Mouse (Mus musculus) monocyte, adult 2 months (primary cell): Measurements from ENCODE around the gene Cdk7.
"Not testable (repeated sequence)": the region's sequence is repeated elsewhere in the genome, so short reads cannot be mapped to it uniquely, and the experiment has no call there.

Experiments
- DNase-seq, 2 experiments: peaks; one replicate each; pipeline ENCODE4 v3.0.0; 2022; ENCODE audit warnings: low spot score in 2 of 2, low read depth in 1 of 2

Gene Cdk7

DNA sequence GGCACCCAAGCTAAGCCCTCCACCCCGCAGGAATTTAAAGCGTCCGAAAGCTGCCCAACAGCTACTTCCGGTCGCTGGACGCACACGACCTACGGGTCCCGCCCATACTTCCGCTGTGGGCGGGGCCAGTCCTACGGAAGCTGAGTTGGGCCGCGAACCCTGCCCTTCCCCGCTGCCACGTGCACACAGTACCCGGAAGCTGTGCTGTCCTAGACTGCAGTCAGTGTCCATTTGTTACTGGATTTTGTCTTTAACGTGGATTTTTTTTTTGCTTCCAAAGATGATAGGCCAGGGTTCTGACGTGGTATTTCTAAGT lies at the start of gene Cdk7:
Gene Cdk7 (minus strand): TSS at position 79 of the 316 bp plus-strand sequence.
- peak; percentile 65 to 83 for DNase-seq

DNA sequence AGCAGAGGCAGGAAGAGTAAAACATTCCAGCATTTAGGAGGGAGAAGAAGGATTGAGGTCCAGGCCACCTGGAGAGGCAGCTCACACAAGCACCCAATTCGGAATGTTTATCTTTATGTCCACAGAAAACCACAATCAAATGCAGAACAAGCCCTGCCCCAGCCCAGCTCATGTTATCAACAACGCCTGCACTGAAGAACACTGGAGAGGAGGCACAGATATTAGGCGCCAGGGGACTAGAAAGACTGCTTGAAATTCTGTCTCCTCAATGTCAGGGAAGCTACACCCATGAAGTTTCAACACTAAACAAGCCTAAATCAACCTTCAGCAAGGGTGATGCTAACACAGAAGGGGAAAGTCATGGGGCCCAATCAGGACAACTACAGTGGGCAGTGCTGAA lies 46.8 kb upstream of the Cdk7 start:
- no peak for DNase-seq

- DNase-seq, result no peak
Measured at GRCm38 (mm10) chr13:100776710-100777109, 46.0 kb upstream of the Cdk7 start.

DNA sequence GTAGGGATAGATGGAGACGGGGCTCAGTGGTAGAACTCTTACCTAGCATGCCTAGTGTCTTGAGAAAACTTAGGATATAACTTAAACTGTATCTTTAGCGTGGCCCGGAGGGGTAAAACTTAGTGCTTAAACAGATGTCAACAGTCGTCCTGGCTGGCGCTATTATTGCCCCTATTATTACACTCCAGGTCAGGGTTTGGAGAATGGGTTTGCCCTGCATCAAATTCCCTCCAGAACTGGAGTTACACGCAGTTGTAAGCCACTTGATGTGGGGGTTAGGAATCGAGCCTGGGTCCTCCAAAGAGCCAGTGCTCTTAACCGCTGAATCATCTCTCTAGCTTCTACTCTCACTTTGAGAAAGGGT lies 45.3 kb upstream of the Cdk7 start:
- no peak for DNase-seq

DNA sequence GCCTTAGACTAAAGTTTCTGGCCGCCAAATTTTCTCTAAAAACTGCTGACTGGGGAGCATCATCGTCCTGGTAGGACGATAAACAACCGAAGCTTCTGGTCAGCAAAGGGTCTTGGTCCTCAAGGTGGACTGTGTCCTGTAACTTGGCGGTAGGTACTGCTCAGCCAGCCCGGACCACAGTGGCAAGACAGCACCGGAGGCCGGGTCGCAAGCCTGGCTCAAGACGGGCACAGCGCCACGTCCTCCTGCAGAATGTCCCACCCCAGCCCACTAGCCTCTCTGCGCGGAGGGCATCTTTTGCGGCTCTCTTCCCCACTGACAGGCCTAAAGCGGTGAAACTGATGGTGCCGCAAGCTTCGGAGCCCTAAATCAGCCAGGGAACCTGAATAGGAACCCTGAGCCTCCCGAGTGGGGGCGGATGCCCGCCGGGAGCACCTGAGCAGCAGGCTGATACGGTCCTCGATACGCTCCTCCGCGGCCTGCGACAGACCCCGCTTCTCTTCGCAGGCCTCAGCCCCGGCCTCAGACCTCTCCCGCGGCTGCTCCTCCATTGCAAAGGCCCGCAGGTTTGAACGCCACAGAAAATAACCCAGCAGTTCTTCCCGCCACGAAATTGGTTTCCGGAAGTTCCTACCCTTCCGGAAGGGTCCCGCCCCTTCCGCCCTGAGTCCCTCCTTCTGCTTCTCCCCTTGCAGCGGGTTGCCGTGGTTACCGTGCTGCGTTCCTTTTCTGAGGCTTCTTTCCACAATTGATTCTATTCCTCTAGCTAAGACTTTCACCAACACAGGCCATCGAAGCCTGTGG lies 44.7 kb upstream of the Cdk7 start, which contains the start of gene Cenph:
Gene Cenph (minus strand): TSS at position 648 of the 804 bp plus-strand sequence.
- peak; percentile 60 to 71 for DNase-seq

DNA sequence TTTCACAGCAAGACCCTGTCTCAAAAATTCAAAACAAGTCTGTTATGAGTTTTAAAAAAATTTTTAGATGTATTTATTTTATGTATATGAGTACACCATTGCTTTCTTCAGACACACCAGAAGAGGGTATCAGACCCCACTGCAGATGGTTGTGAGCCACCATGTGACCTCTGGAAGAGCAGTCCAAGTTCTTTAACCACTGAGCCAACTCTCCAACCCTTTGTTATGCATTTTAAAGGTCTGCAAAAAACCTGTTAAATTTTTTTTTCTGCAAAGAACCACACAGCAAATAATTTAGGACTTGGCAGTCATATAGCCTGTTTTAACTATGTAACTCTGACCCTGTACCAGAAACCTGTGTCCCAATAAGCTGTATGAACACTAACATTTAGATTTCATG lies 44.0 kb upstream of the Cdk7 start:
- DNase-seq, result no peak

DNA sequence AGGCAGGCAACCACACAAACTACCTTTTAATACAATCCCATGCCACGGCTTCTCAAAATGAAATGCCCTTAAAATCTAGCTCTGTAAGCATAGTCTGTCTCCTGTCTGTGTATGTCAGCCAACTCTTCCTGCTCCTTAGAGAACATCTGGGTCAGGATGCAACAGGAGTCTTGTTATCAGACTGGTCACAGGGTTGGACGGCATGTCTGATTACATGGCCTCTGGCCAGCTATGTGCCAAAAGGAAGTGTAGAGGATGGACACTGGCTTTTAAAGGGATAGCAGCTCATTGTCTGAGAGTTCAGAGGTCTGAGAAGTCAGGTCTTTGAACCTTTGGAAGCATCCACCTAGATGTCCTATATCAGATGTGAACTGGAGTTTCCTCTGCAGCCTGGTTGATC lies 24.6 kb upstream of the Cdk7 start:
- no peak for DNase-seq

DNA sequence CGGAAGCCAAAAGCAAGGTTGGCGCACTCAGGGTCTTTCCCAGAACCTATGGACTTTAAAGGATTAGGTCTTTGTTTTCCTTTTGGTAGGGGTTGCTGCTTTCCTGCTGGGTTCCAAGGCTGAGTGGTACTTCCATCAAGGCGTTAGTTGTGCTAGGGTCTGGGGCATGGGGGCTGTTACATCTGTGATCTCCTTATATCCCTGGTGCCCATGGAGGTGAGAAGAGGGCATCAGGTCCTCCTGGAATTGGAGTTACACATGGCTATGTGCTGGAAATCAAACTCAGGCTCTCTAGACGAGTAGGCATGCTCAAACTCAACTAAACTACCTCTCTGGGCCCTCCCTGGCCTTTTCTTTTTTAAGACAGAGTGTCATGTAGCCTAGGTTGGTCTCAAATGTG lies 23.4 kb upstream of the Cdk7 start:
- no peak for DNase-seq

DNA sequence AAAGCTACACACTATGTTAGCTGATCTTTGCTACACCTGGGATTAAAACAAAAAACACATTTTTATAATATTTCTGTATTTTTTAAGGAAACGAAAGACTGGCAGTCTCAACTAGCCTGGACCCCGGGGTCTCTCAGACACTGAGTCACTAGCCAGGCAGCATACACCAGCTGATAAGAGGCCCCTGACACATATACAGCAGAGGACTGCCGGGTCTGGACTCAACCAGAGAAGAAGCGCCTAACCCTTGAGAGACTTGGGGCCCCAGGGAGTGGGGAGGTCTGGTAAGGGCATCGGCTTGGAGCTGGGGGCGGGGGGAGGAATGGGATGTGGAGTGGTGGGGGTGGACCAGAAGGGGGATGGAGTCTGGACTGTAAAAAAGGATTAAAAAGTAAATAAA lies 22.3 kb upstream of the Cdk7 start:
- DNase-seq, result no peak

GRCm38 (mm10) chr13:100752529-100752928 lies 21.8 kb upstream of the Cdk7 start:
- DNase-seq, result no peak

GRCm38 (mm10) chr13:100751402-100751801 lies 20.7 kb upstream of the Cdk7 start:
- DNase-seq, result no peak

DNA sequence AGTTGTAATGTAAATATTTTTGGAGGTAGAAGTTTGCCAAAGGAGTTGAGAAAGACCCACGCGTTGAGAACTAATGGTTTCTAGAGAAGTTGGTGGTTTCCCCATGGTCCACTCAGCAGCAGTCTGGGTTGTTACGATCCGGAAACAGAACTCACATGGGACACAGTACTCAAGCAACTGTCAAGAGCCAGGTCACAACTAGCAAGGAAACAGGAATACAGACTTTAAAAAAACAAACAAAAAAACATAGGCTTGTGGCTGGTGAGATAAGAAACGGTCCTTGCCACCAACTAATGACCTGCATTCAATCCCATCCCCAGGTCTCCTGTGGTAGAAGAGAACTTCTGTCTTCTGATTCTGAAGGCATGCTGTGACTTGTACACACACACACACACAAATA lies 20.1 kb upstream of the Cdk7 start:
- no peak for DNase-seq

- no peak for DNase-seq
Measured at GRCm38 (mm10) chr13:100748638-100749037, 17.9 kb upstream of the Cdk7 start.

DNA sequence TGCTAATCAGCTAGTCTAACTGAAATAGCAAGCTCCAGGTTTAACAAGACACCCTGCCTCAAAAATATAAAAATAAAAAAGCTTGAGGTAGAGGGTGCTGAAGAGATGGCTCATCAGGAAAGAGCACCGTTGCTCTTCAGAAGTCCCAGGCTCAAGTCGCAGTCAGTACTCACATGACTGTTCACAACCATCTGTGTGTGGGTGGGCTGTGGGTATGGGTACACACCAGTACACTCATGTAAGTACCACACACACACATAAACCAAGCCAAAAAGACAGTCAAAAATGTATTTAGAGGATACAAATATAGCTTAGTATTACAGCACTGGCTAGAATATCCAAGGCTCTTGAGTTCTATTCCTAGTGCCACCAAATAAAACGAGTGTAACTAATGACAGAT lies 15.4 kb upstream of the Cdk7 start:
- no peak for DNase-seq

DNA sequence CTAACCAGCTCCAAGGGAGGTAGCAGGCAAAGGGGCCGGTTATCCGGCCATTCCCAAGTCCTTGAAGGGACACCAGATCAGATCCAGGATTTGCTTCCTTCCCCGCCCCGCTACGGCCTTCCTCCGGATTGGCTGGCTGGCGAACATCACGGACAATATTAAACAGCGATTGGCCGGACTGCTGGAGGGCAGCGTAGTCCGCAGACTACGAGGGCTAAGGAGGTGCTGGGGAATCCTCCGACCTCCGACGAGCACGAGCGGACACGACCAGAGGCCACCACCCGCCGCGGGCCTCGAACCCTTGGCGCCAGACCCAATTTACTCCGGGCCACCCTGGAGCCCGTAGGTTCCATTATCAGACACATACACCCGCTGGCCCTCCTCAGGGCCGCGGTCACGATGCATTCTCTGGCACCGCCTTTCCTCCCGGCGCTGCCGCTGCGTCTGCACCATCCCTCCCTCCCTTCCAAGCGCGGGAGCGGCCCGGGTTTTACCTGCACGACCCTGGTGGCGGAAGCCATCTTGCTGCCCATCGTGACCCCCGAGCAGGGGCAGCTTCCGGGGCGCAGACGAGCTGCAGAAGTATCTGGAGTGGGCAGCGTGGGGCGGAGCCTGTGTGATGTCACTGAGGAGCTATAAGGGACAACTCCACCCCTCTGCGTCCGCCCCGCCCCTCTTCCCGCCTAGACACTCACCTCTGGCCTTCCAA lies 13.5 kb upstream of the Cdk7 start, which contains the start of gene Mrps36:
Gene Mrps36 (minus strand): TSS at position 624 of the 709 bp plus-strand sequence.
- DNase-seq, result peak; percentile 60 to 73

GRCm38 (mm10) chr13:100743346-100744035 lies 12.8 kb upstream of the Cdk7 start:
- no peak for DNase-seq

DNA sequence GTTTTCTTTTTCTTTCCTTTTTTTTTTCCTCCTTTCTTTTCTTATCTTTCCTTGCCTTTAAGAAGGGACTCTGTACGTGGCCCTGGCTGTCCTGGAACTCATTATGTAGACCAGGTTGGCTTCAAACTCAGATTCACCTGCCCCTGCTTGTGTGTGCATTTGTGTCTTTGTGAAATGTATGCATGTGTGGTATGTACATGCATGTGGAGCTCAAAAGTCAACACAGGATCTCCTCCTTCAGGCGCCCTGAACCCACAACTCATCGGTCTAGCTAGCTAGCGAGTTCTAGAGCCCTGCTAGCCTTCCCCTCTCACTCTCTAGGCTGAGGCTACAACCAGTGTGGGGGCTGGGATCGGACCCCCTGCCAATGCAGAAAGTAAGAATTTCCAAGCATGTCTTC lies 12.1 kb upstream of the Cdk7 start:
- DNase-seq, result no peak

DNA sequence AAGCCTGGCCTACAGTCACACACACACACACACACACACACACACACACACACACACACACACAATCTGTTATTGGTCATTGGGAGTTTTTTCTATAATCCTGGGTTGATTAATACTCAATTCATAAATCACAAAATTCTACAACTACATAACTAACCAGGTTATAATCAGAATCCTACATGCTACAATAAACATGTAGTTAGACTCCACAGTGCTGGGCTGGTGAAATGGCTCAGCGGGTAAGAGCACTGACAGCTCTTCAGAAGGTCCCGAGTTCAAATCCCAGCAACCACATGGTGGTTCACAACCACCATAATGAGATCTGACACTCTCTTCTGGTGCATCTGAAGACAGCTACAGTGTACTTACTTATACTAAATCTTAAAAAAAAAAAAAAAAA lies 2.0 kb upstream of the Cdk7 start:
- DNase-seq, result no peak

DNA sequence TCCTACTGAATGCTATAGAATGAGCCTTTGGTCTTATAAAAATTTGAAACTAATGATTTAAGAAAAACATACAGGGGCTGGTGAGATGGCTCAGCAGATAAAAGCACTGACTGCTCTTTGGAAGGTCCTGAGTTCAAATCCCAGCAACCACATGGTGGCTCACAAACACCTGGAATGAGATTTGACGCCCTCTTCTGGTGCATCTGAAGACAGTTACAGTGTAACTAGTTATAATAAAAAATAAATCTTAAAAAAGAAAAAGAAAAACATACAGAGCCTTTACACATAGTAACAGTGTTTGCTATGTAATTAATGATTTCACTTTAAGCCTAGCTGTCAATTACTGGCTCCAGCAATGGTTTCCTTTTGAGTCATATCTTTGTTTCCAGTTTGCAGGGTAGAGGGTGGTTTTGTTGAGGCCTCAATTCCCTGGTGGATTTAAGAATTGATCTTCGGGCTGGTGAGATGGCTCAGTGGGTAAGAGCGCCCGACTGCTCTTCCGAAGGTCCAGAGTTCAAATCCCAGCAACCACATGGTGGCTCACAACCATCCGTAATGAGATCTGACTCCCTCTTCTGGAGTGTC lies 815 bp upstream of the Cdk7 start:
- not testable (repeated sequence) for DNase-seq

DNA sequence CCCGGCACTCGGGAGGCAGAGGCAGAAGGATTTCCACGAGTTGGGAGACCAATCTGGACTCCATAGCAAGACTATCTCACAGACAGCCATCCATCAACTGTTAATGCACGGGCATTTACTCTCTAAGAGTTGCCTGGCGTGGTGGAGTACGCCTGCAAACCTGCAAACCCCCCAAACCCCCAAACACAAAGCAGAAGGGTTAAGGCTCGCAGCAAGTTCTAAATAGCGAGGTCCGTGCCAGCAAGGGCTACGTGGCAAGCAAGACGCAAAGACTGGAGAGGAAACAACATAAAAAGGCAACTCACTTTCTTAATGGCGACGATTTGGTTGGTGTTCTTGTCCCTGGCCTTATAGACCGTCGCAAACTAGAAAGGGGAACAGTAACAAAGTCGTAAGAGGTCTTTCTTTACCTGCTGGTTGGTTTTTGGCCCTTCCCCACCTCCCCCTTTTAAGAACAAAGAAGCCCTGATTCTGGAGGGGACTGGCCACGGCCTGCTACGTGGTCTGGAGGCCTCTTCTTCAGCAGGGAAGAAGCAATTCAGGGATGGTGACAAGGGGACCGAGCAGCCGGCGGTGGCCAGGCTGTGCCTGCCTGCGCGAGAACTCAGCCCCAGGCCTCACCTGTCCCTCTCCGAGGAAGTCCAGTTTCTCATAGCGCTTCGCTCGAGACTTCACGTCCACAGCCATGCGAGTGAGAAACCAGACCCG lies 432 bp downstream of the Cdk7 start:
- no peak for DNase-seq

- DNase-seq, result not testable (repeated sequence)
Measured at GRCm38 (mm10) chr13:100728530-100728929, 2.2 kb downstream of the Cdk7 start.
